Mouse (Mus musculus): ENCODE results near the gene H2-DMb1. TPM values are rescaled to one million over a fixed set of nuclear protein-coding genes. Genes with fewer than 3 reads are reported as not detected.

H2-DMb1 gene
- polyA plus RNA-seq, 1 experiment from 2014 or later: 7.2 TPM

DNA sequence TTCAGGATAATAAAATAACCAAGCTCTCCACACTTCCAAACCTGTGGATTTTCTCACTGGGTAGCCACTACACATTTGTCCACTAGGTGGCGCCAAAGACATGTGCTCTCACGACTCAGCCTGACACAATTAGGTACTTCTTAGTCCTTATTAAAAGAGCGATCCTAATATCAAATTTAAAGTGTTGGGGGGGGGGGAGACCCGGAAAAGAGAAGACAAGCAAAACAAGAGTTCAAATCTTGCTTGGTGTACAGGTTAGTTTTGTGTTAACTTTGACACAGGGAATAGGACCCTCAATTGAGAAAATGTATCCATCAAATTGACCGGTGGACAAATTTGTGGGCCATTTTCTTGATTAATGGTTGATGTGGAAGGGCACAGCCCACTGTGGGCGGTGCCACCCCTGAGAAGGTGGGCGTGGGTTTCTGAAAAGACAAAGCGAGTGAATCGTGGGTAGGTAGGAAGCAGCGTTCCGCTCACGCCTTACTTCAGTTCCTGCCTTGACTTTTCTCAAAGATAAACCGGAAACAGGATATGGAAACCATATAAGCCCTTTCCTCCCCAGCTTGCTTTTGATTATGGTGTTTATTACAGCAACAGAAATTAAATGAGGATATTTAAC is 18.1 kb downstream of the H2-DMb1 start:
- H3K4me1 ChIP-seq (ENCODE audit: insufficient read depth, low read depth, low read length): no peaks in the 10 kb centered on the region
- TF ChIP-seq CTCF (IDR thresholded peaks at IDR 0.05): peak; percentile 93
- TF ChIP-seq EP300 (IDR thresholded peaks at IDR 0.05): no peak
- no peaks in the 10 kb centered on the region for H3K27me3 ChIP-seq (replicated peaks; ENCODE audit: insufficient read depth, low read length)
- peak; percentile 86 for DNase-seq (ENCODE audit: low spot score)
- WGBS: 25% methylated on average over 13 of the region's 13 CpGs
- no peak overlapping the region for H3K4me3 ChIP-seq (ENCODE audit: low read depth, low read length)
- H3K9me3 ChIP-seq (ENCODE audit: low read length): no peaks in the 10 kb centered on the region
- peak; percentile 74 for ATAC-seq
- H3K27ac ChIP-seq (ENCODE audit: low read length): no peak overlapping the region
- H3K36me3 ChIP-seq (ENCODE audit: insufficient read depth, low read length): no peaks in the 10 kb centered on the region
- H3K4me2 ChIP-seq (replicated peaks; ENCODE audit: low read depth, low read length): no peak overlapping the region
- no peak overlapping the region for H3K9ac ChIP-seq (replicated peaks; ENCODE audit: low read depth)

DNA sequence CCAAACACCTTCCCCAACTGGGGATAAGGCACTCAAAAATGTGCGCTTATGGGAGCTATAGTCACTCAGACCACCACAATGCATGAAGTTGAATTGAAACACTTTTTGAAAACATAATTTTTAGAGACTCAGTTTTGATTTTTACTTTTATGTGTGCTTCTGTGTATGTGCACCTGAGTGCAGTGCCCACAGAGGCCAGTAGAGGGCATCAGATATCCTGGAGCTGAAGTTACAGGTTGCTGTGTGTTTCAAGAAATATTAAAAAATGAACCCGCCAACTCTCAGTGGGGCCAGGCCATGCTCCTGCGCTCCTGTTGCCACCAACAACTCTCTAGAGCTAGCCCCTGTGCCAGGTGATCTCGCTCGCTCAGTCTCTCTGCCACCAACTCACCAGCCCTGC is 19.7 kb downstream of the H2-DMb1 start:
- DNase-seq (ENCODE audit: low spot score) (no peak), ATAC-seq (no peak)
- Histone ChIP-seq H3K4me2 (replicated peaks; ENCODE audit: low read depth, low read length) (no peak overlapping the region), H3K9ac (replicated peaks; ENCODE audit: low read depth) (no peak overlapping the region), H3K4me3 (ENCODE audit: low read depth, low read length) (no peak overlapping the region), H3K4me1 (ENCODE audit: insufficient read depth, low read depth, low read length) (no peaks in the 10 kb centered on the region), H3K9me3 (ENCODE audit: low read length) (no peaks in the 10 kb centered on the region), H3K27ac (ENCODE audit: low read length) (no peak overlapping the region), H3K27me3 (replicated peaks; ENCODE audit: insufficient read depth, low read length) (no peaks in the 10 kb centered on the region), H3K36me3 (ENCODE audit: insufficient read depth, low read length) (no peaks in the 10 kb centered on the region)
- peak; percentile 30; the same call in 1 of the 2 replicates for TF ChIP-seq CTCF (IDR thresholded peaks at IDR 0.05)
- TF ChIP-seq EP300 (IDR thresholded peaks at IDR 0.05): no peak
- 92% methylated on average over 5 of the region's 5 CpGs for WGBS

DNA sequence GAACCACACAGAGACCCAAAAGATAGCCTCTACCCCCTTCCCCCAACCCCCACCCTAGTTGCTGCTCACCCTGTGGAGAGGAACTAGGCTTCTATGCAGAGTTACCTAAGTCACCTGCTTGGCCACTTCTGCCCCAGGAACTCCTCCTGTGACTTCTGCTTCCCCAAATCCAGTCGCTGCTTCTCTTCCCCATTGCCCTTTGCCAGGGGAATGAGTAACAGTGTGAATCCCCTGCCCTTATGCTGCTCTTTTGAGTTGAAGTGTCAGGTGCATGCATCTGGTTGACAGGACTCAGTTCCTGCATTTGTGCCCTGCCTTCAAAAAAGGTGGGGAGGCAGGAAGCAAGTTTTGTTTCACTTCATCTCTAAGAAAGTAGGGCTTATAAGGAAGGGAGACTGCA is 21.2 kb downstream of the H2-DMb1 start:
- H3K36me3 ChIP-seq (ENCODE audit: insufficient read depth, low read length): no peaks in the 10 kb centered on the region

DNA sequence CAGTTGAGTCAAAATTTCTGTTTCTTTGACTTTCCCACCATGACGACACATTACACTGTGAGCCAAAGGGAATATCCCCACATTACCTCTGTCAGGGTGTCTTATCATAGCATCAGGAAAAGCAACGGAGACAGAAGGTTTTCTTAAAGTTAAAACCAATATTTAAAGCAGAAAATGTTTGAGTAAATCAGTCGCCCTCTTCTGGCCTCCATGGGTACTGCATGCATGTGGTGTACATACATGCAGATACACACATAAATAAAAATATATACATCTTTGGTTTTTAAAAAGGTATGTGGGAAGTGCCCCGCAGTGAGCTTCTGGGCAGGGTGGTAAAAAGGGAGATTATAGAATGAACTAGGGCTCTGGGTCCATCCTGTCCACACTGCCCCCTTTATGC is 24.3 kb downstream of the H2-DMb1 start:
- no peaks in the 10 kb centered on the region for H3K9me3 ChIP-seq (ENCODE audit: low read length)
- DNase-seq (ENCODE audit: low spot score): no peak
- H3K9ac ChIP-seq (replicated peaks; ENCODE audit: low read depth): no peak overlapping the region
- ATAC-seq: no peak
- H3K4me2 ChIP-seq (replicated peaks; ENCODE audit: low read depth, low read length): no peak overlapping the region
- WGBS: 65% methylated on average over 4 of the region's 4 CpGs
- H3K27ac ChIP-seq (ENCODE audit: low read length): no peak overlapping the region
- no peaks in the 10 kb centered on the region for H3K27me3 ChIP-seq (replicated peaks; ENCODE audit: insufficient read depth, low read length)
- no peaks in the 10 kb centered on the region for H3K36me3 ChIP-seq (ENCODE audit: insufficient read depth, low read length)
- no peak overlapping the region for H3K4me3 ChIP-seq (ENCODE audit: low read depth, low read length)
- TF ChIP-seq EP300 (IDR thresholded peaks at IDR 0.05) (no peak), CTCF (IDR thresholded peaks at IDR 0.05) (peak; percentile 50)
- no peaks in the 10 kb centered on the region for H3K4me1 ChIP-seq (ENCODE audit: insufficient read depth, low read depth, low read length)

More for the DNA sequence above, 21.2 kb downstream of the H2-DMb1 start:
- Histone ChIP-seq H3K4me3 (ENCODE audit: low read depth, low read length) (no peak overlapping the region), H3K4me2 (replicated peaks; ENCODE audit: low read depth, low read length) (no peak overlapping the region), H3K27me3 (replicated peaks; ENCODE audit: insufficient read depth, low read length) (no peaks in the 10 kb centered on the region), H3K9me3 (ENCODE audit: low read length) (no peaks in the 10 kb centered on the region), H3K4me1 (ENCODE audit: insufficient read depth, low read depth, low read length) (no peaks in the 10 kb centered on the region), H3K9ac (replicated peaks; ENCODE audit: low read depth) (no peak overlapping the region), H3K27ac (ENCODE audit: low read length) (no peak overlapping the region)
- WGBS: 71% methylated on average over 1 of the region's 1 CpGs
- TF ChIP-seq CTCF (IDR thresholded peaks at IDR 0.05) (no peak), EP300 (IDR thresholded peaks at IDR 0.05) (no peak)
- DNase-seq (ENCODE audit: low spot score) (no peak), ATAC-seq (no peak)

GRCm38 (mm10) chr17:34179019-34179418 is 26.1 kb downstream of the H2-DMb1 start:
- H3K4me2 ChIP-seq (replicated peaks; ENCODE audit: low read depth, low read length): no peak overlapping the region

GRCm38 (mm10) chr17:34179913-34180859 is 27.3 kb downstream of the H2-DMb1 start:
- H3K4me2 ChIP-seq (replicated peaks; ENCODE audit: low read depth, low read length): no peak overlapping the region
- no peak overlapping the region for H3K27ac ChIP-seq (ENCODE audit: low read length)
- H3K4me1 ChIP-seq (ENCODE audit: insufficient read depth, low read depth, low read length): no peaks in the 10 kb centered on the region
- no peak overlapping the region for H3K9ac ChIP-seq (replicated peaks; ENCODE audit: low read depth)
- no peak for TF ChIP-seq EP300 (IDR thresholded peaks at IDR 0.05)
- TF ChIP-seq CTCF (IDR thresholded peaks at IDR 0.05): no peak
- ATAC-seq (no peak), DNase-seq (ENCODE audit: low spot score) (no peak)
- WGBS: 58% methylated on average over 13 of the region's 13 CpGs
- H3K9me3 ChIP-seq (ENCODE audit: low read length): no peaks in the 10 kb centered on the region
- H3K36me3 ChIP-seq (ENCODE audit: insufficient read depth, low read length): no peaks in the 10 kb centered on the region
- 0 out of 2 replicates have a peak, but pooled peaks cover 4% of the 10 kb centered on the region for H3K27me3 ChIP-seq (replicated peaks; ENCODE audit: insufficient read depth, low read length)
- no peak overlapping the region for H3K4me3 ChIP-seq (ENCODE audit: low read depth, low read length)

More at GRCm38 (mm10) chr17:34179019-34179418, 26.1 kb downstream of the H2-DMb1 start:
- H3K27me3 ChIP-seq (replicated peaks; ENCODE audit: insufficient read depth, low read length): 0 out of 2 replicates have a peak, but pooled peaks cover 2% of the 10 kb centered on the region
- H3K4me1 ChIP-seq (ENCODE audit: insufficient read depth, low read depth, low read length): no peaks in the 10 kb centered on the region
- DNase-seq (ENCODE audit: low spot score) (no peak), ATAC-seq (no peak)
- no peak overlapping the region for H3K27ac ChIP-seq (ENCODE audit: low read length)
- H3K4me3 ChIP-seq (ENCODE audit: low read depth, low read length): no peak overlapping the region
- H3K9me3 ChIP-seq (ENCODE audit: low read length): no peaks in the 10 kb centered on the region
- no peaks in the 10 kb centered on the region for H3K36me3 ChIP-seq (ENCODE audit: insufficient read depth, low read length)
- WGBS: 45% methylated on average over 6 of the region's 6 CpGs
- TF ChIP-seq CTCF (IDR thresholded peaks at IDR 0.05) (no peak), EP300 (IDR thresholded peaks at IDR 0.05) (no peak)
- H3K9ac ChIP-seq (replicated peaks; ENCODE audit: low read depth): no peak overlapping the region

Data from lung, postnatal 0 days (tissue).